Mouse (Mus musculus) kidney, adult 9 months (tissue): ENCODE measurements around the gene Eci1.

Experiments
- DNase-seq: peaks from one replicate; pipeline ENCODE4 v3.0.0; 2022

The Eci1 gene

GRCm38 (mm10) chr17:24474557-24474956, 48.1 kb downstream of the Eci1 start:
- no peak for DNase-seq

GRCm38 (mm10) chr17:24475586-24475985, 49.1 kb downstream of the Eci1 start:
- no peak for DNase-seq

GRCm38 (mm10) chr17:24476022-24476776, 49.8 kb downstream of the Eci1 start:
- DNase-seq = no peak

GRCm38 (mm10) chr17:24477053-24477984, 50.9 kb downstream of the Eci1 start:
- DNase-seq = no peak

GRCm38 (mm10) chr17:24477985-24478600, 51.7 kb downstream of the Eci1 start:
- peak; percentile 46 for DNase-seq

GRCm38 (mm10) chr17:24478663-24479380, 52.4 kb downstream of the Eci1 start, which contains the start of gene Mlst8:
Gene Mlst8 (minus strand): TSS chr17:24479078.
- DNase-seq = peak; percentile 98

- DNase-seq = no peak
These were observed 53.0 kb downstream of the Eci1 start for GRCm38 (mm10) chr17:24479431-24479830.

GRCm38 (mm10) chr17:24480201-24480826, 53.9 kb downstream of the Eci1 start:
- DNase-seq = no peak

- DNase-seq = no peak
These were observed 54.8 kb downstream of the Eci1 start for GRCm38 (mm10) chr17:24481027-24481815.

- DNase-seq = no peak
These were observed 57.1 kb downstream of the Eci1 start for GRCm38 (mm10) chr17:24483495-24483894.

- no peak for DNase-seq
These were observed 58.8 kb downstream of the Eci1 start for GRCm38 (mm10) chr17:24485090-24485860.

- no peak for DNase-seq
These were observed 61.8 kb downstream of the Eci1 start, which contains the start of gene Caskin1 for GRCm38 (mm10) chr17:24488186-24488661. Gene Caskin1 (plus strand): TSS chr17:24488601.

GRCm38 (mm10) chr17:24488662-24489264, 62.3 kb downstream of the Eci1 start:
- no peak for DNase-seq
